Comparison of ENCODE assay signal across 8 mouse cellular contexts in genomic region chr2:12923804-12924591, GRCm38 (mm10). TPM values are rescaled to one million over a fixed set of nuclear protein-coding genes. Genes with fewer than 3 reads are reported as not detected.
A peak's percentile ranks its signal among the peaks of the same experiment; 100 is the strongest.
DNase-seq lines count a peak whose midpoint lies in the region; ATAC-seq and TF ChIP-seq lines count a peak whose summit lies in the region.

TSS of gene Pter (plus strand) at chr2:12924041.

- H3K79me2 ChIP-seq in myocyte (ENCODE audit: control insufficient read depth, insufficient read depth), result no peaks in the 10 kb centered on the region

- 0 out of 2 replicates have a peak, but pooled peaks cover 4% of the 10 kb centered on the region for H3K9me3 ChIP-seq in heart, embryonic 12.5 days (replicated peaks)
- no peaks in the 10 kb centered on the region for H3K9me3 ChIP-seq in kidney, embryonic 16.5 days (ENCODE audit: low read length)
- H3K9me3 ChIP-seq in liver, embryonic 11.5 days (ENCODE audit: control insufficient read depth, low read length), result no peaks in the 10 kb centered on the region

- H3K9ac ChIP-seq in heart, embryonic 12.5 days, result peak within 1 kb of the TSS; percentile 85
- peak within 1 kb of the TSS; percentile 74 for H3K9ac ChIP-seq in kidney, embryonic 16.5 days (replicated peaks; ENCODE audit: low read length)
- H3K9ac ChIP-seq in liver, embryonic 11.5 days (ENCODE audit: low read depth, low read length), result peak within 1 kb of the TSS; percentile 80

- H3K4me3 ChIP-seq in brown adipose tissue, adult 24 weeks (ENCODE audit: insufficient read depth, low read depth, low read length), result peak within 1 kb of the TSS; percentile 78
- peak within 1 kb of the TSS; percentile 75 for H3K4me3 ChIP-seq in heart, embryonic 12.5 days
- H3K4me3 ChIP-seq in kidney, embryonic 16.5 days (ENCODE audit: low read length), result peak within 1 kb of the TSS; percentile 60
- peak within 1 kb of the TSS; percentile 74 for H3K4me3 ChIP-seq in liver, embryonic 11.5 days (ENCODE audit: low read depth, low read length)
- H3K4me3 ChIP-seq in myocyte, result peak within 1 kb of the TSS; percentile 40

- no peaks in the 10 kb centered on the region for H3K27me3 ChIP-seq in heart, embryonic 12.5 days (replicated peaks)
- H3K27me3 ChIP-seq in kidney, embryonic 16.5 days (ENCODE audit: insufficient read depth, low read length), result no peaks in the 10 kb centered on the region
- H3K27me3 ChIP-seq in liver, embryonic 11.5 days (replicated peaks; ENCODE audit: control insufficient read depth, insufficient read depth, low read length), result no peaks in the 10 kb centered on the region
- H3K27me3 ChIP-seq in myocyte (ENCODE audit: control insufficient read depth, insufficient read depth, insufficient read length), result no peaks in the 10 kb centered on the region

- H3K4me1 ChIP-seq in brown adipose tissue, adult 24 weeks (ENCODE audit: control insufficient read depth, insufficient read depth, insufficient read length, low read length), result no peaks in the 10 kb centered on the region
- H3K4me1 ChIP-seq in heart, embryonic 12.5 days (replicated peaks), result peaks cover 14% of the 10 kb centered on the region
- peaks cover 4% of the 10 kb centered on the region; the same call in 1 of the 2 replicates for H3K4me1 ChIP-seq in kidney, embryonic 16.5 days (ENCODE audit: insufficient read depth, low read length)
- peaks cover 7% of the 10 kb centered on the region; the same call in 1 of the 2 replicates for H3K4me1 ChIP-seq in liver, embryonic 11.5 days (replicated peaks; ENCODE audit: control insufficient read depth, insufficient read depth, low read length)

- peak within 1 kb of the TSS; percentile 85 for H3K4me2 ChIP-seq in heart, embryonic 12.5 days
- peak within 1 kb of the TSS; percentile 68 for H3K4me2 ChIP-seq in kidney, embryonic 16.5 days (replicated peaks; ENCODE audit: low read depth, low read length)
- H3K4me2 ChIP-seq in liver, embryonic 11.5 days, result peak within 1 kb of the TSS; percentile 88
- peak within 1 kb of the TSS; percentile 87 for H3K4me2 ChIP-seq in myocyte (ENCODE audit: low read depth)

- H3K27ac ChIP-seq in brown adipose tissue, adult 24 weeks (replicated peaks; ENCODE audit: low read depth, low read length), result no peak within 1 kb of the TSS; the same call in 1 of the 2 replicates
- peak within 1 kb of the TSS; percentile 85 for H3K27ac ChIP-seq in heart, embryonic 12.5 days (ENCODE audit: poor library complexity, severe bottlenecking)
- H3K27ac ChIP-seq in kidney, embryonic 16.5 days (ENCODE audit: low read length), result peak within 1 kb of the TSS; percentile 80
- H3K27ac ChIP-seq in liver, embryonic 11.5 days (ENCODE audit: low read depth, low read length), result peak within 1 kb of the TSS; percentile 74

- peak; percentile 88 for DNase-seq in CD4-positive, CD25-positive, alpha-beta regulatory T cell, adult 2 months (ENCODE audit: low read depth, low spot score)
- DNase-seq in liver, embryonic 11.5 days (ENCODE audit: low spot score), result peak; percentile 89
- peak; percentile 76 to 79 for DNase-seq in spleen, postnatal 4 days (ENCODE audit: low spot score in 2 of 2)

- no peaks in the 10 kb centered on the region for H3K36me3 ChIP-seq in heart, embryonic 12.5 days
- H3K36me3 ChIP-seq in kidney, embryonic 16.5 days (ENCODE audit: insufficient read depth, low read length), result no peaks in the 10 kb centered on the region
- no peaks in the 10 kb centered on the region for H3K36me3 ChIP-seq in liver, embryonic 11.5 days (ENCODE audit: control insufficient read depth, insufficient read depth, low read length)
- H3K36me3 ChIP-seq in myocyte (ENCODE audit: control insufficient read depth, insufficient read depth), result no peaks in the 10 kb centered on the region

- TF ChIP-seq POLR2A in myocyte (IDR thresholded peaks at IDR 0.05; ENCODE audit: insufficient read length, low read depth), result peak; percentile 52

- WGBS in heart, embryonic 12.5 days, result under 1% methylated on average over 24 of the region's 24 CpGs
- WGBS in kidney, embryonic 16.5 days, result 1% methylated on average over 24 of the region's 24 CpGs
- WGBS in liver, embryonic 11.5 days, result under 1% methylated on average over 24 of the region's 24 CpGs

- H3ac ChIP-seq in myocyte (ENCODE audit: control insufficient read depth, insufficient read length), result no peak within 1 kb of the TSS

- ATAC-seq in erythroid progenitor cell, adult 5-6 weeks (replicated peaks; ENCODE audit: low FRiP score, poor library complexity, severe bottlenecking), result peak; percentile 96
- peak; percentile 98 for ATAC-seq in heart, embryonic 12.5 days (ENCODE audit: insufficient number of reproducible peaks, low FRiP score)
- peak; percentile 98 for ATAC-seq in kidney, embryonic 16.5 days (ENCODE audit: low FRiP score, low TSS enrichment)
- ATAC-seq in liver, embryonic 11.5 days (replicated peaks; ENCODE audit: low FRiP score), result peak; percentile 97

TF ChIP-seq in myocyte, 11 proteins besides CTCF, POLR2A, EP300 and RAD21:
- TF ChIP-seq USF1 (IDR thresholded peaks at IDR 0.05; ENCODE audit: low read depth), result no peak
- TF ChIP-seq POLR2AphosphoS2 (IDR thresholded peaks at IDR 0.05; ENCODE audit: insufficient read length, low read depth), result peak; percentile 15

RNA-seq across cellular contexts. Expression of gene Pter, which starts in this region (rescaled TPM):
- 18.0 and 20.8 TPM in 2 replicates for polyA plus RNA-seq in brown adipose tissue, adult 24 weeks (2012; ENCODE audit: insufficient read depth, insufficient read length, missing spikeins)
- 1.1 TPM in 1 of 2 replicates, not detected in the other for total RNA-seq in erythroid progenitor cell, adult 5-6 weeks (2015; ENCODE audit: low replicate concordance)
- total RNA-seq in erythroid progenitor cell, adult 5-6 weeks (2017; ENCODE audit: low replicate concordance), result 0.90 TPM in 1 of 2 replicates, not detected in the other
- 38.3 and 38.8 TPM in 2 replicates for polyA plus RNA-seq in heart, embryonic 12.5 days (2016; fragmentation: Nextera tagmentation; extraction: Ambion mirVana)
- polyA plus RNA-seq in kidney, embryonic 16.5 days (2015; fragmentation: Nextera tagmentation; extraction: Ambion mirVana), result 73.7 and 75.5 TPM in 2 replicates
- 27.6 and 34.6 TPM in 2 replicates for polyA plus RNA-seq in liver, embryonic 11.5 days (2014; fragmentation: Nextera tagmentation; extraction: Ambion mirVana)
- polyA plus RNA-seq in myocyte (2012; fragmentation: generic; extraction: Trizol), result 3.9 TPM
